Mouse (Mus musculus): ENCODE data around the gene Dnajb12. TPM values are rescaled to one million over a fixed set of nuclear protein-coding genes. Genes with fewer than 3 reads are reported as not detected.

Gene Dnajb12
- 26.6 and 27.6 TPM in 2 replicates for polyA plus RNA-seq (2015; fragmentation: Nextera tagmentation; extraction: Ambion mirVana)

- Histone ChIP-seq H3K36me3 (ENCODE audit: control insufficient read depth, insufficient read depth, low read length) (no peaks in the 10 kb centered on the region), H3K9me3 (ENCODE audit: control insufficient read depth, low read length) (no peaks in the 10 kb centered on the region), H3K4me3 (ENCODE audit: low read length) (peak within 1 kb of the TSS; percentile 94), H3K4me2 (ENCODE audit: low read depth, low read length) (peak within 1 kb of the TSS; percentile 91), H3K27ac (ENCODE audit: low read length) (peak within 1 kb of the TSS; percentile 100), H3K9ac (ENCODE audit: low read depth, low read length) (peak within 1 kb of the TSS; percentile 98), H3K27me3 (replicated peaks; ENCODE audit: control insufficient read depth, insufficient read depth, low read length) (no peaks in the 10 kb centered on the region), H3K4me1 (ENCODE audit: control insufficient read depth, insufficient read depth, low read length) (peaks cover 19% of the 10 kb centered on the region)
- peak; percentile 90 for ATAC-seq
- under 1% methylated on average over 78 of the region's 80 CpGs for WGBS
Measured at GRCm38 (mm10) chr10:59879255-59880028, at the start of gene Dnajb12. Gene Dnajb12, plus strand, starts transcription at chr10:59879556.

DNA sequence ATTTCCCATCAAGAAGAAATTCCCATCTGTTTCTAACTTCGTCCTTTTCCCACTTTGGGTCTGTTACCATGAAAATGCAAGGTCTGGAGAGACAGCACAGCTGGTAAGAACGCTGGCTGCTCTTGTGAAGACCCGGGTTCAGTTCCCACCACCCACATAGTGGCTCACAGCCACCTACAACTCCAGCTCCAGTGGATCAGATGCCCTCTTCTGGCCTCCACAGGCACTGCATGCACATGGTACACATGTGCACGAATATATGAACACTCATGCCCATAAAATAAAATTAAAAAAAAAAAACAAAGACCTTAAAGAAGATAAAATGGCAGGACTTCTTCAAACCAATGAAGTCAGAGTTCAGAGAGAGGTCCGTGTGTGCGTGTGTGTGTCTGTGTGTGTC lies 49.5 kb upstream of the Dnajb12 start:
- H3K27me3 ChIP-seq (replicated peaks; ENCODE audit: control insufficient read depth, insufficient read depth, low read length) = no peaks in the 10 kb centered on the region
- no peak overlapping the region for H3K9ac ChIP-seq (ENCODE audit: low read depth, low read length)
- no peak overlapping the region for H3K27ac ChIP-seq (ENCODE audit: low read length)
- ATAC-seq = no peak
- no peaks in the 10 kb centered on the region for H3K4me1 ChIP-seq (ENCODE audit: control insufficient read depth, insufficient read depth, low read length)
- H3K4me3 ChIP-seq (ENCODE audit: low read length) = no peak overlapping the region
- peaks cover 8% of the 10 kb centered on the region for H3K36me3 ChIP-seq (ENCODE audit: control insufficient read depth, insufficient read depth, low read length)
- no peak overlapping the region for H3K4me2 ChIP-seq (ENCODE audit: low read depth, low read length)
- WGBS = 94% methylated on average over 6 of the region's 6 CpGs
- no peaks in the 10 kb centered on the region for H3K9me3 ChIP-seq (ENCODE audit: control insufficient read depth, low read length)

GRCm38 (mm10) chr10:59831950-59832349 lies 47.4 kb upstream of the Dnajb12 start:
- Histone ChIP-seq H3K4me2 (ENCODE audit: low read depth, low read length) (no peak overlapping the region), H3K27me3 (replicated peaks; ENCODE audit: control insufficient read depth, insufficient read depth, low read length) (no peaks in the 10 kb centered on the region), H3K36me3 (ENCODE audit: control insufficient read depth, insufficient read depth, low read length) (peaks cover 8% of the 10 kb centered on the region), H3K27ac (ENCODE audit: low read length) (no peak overlapping the region), H3K4me3 (ENCODE audit: low read length) (no peak overlapping the region), H3K4me1 (ENCODE audit: control insufficient read depth, insufficient read depth, low read length) (no peaks in the 10 kb centered on the region), H3K9me3 (ENCODE audit: control insufficient read depth, low read length) (no peaks in the 10 kb centered on the region), H3K9ac (ENCODE audit: low read depth, low read length) (no peak overlapping the region)
- 68% methylated on average over 7 of the region's 7 CpGs for WGBS
- ATAC-seq = no peak

- H3K4me2 ChIP-seq (ENCODE audit: low read depth, low read length) = no peak overlapping the region
- H3K4me1 ChIP-seq (ENCODE audit: control insufficient read depth, insufficient read depth, low read length) = no peaks in the 10 kb centered on the region
- H3K27ac ChIP-seq (ENCODE audit: low read length) = no peak overlapping the region
- H3K4me3 ChIP-seq (ENCODE audit: low read length) = no peak overlapping the region
- 80% methylated on average over 14 of the region's 14 CpGs for WGBS
- H3K9ac ChIP-seq (ENCODE audit: low read depth, low read length) = no peak overlapping the region
- ATAC-seq = no peak
- no peaks in the 10 kb centered on the region for H3K27me3 ChIP-seq (replicated peaks; ENCODE audit: control insufficient read depth, insufficient read depth, low read length)
- no peaks in the 10 kb centered on the region for H3K9me3 ChIP-seq (ENCODE audit: control insufficient read depth, low read length)
- H3K36me3 ChIP-seq (ENCODE audit: control insufficient read depth, insufficient read depth, low read length) = no peaks in the 10 kb centered on the region
Measured at GRCm38 (mm10) chr10:59835301-59836155, 43.8 kb upstream of the Dnajb12 start.

DNA sequence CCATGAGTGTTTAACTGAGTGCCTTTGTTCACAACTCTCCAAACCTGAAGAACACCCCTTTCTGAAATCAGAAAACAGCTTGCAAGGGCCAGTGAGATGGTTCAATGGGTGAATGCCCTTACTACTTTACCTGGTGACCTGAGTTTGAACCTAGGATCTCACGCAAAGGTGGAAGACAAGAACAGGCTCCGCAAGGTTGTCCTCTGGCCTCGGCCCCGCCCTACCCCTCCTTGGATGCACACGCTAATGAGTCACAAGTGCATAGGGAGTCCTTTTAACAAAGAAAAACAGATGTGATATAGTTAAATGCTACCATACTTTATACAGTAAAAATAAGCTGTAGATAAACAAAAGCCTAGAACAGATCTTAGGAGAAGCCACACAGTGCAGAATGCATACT lies 41.9 kb upstream of the Dnajb12 start:
- H3K9me3 ChIP-seq (ENCODE audit: control insufficient read depth, low read length) = no peaks in the 10 kb centered on the region
- H3K27me3 ChIP-seq (replicated peaks; ENCODE audit: control insufficient read depth, insufficient read depth, low read length) = no peaks in the 10 kb centered on the region
- ATAC-seq = peak; percentile 52; the same call in 1 of the 2 replicates
- 72% methylated on average over 5 of the region's 5 CpGs for WGBS
- no peaks in the 10 kb centered on the region for H3K36me3 ChIP-seq (ENCODE audit: control insufficient read depth, insufficient read depth, low read length)
- H3K27ac ChIP-seq (ENCODE audit: low read length) = no peak overlapping the region
- H3K4me2 ChIP-seq (ENCODE audit: low read depth, low read length) = no peak overlapping the region
- no peaks in the 10 kb centered on the region for H3K4me1 ChIP-seq (ENCODE audit: control insufficient read depth, insufficient read depth, low read length)
- H3K4me3 ChIP-seq (ENCODE audit: low read length) = no peak overlapping the region
- H3K9ac ChIP-seq (ENCODE audit: low read depth, low read length) = no peak overlapping the region

DNA sequence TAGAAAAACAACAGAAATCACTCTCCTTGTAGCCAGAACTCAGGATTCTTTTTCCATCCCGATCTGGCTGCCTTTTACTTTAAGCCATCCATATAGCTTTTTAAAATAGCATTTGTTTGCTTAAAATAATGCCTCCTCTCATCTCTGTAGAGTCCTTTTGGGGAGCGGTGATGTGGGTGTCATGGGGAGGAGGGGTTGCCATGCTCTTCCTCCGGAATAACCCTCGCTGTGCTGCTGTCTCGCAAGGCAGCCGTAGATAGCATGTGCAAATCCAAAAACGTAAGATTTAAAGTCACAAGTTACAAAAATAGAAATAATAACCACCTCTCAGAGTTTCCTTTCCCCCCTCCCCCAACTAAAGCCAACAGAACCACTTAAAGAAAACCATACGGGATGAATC lies 37.9 kb upstream of the Dnajb12 start:
- ATAC-seq = no peak
- WGBS = 92% methylated on average over 8 of the region's 8 CpGs
- Histone ChIP-seq H3K27ac (ENCODE audit: low read length) (no peak overlapping the region), H3K36me3 (ENCODE audit: control insufficient read depth, insufficient read depth, low read length) (no peaks in the 10 kb centered on the region), H3K4me1 (ENCODE audit: control insufficient read depth, insufficient read depth, low read length) (peaks cover 3% of the 10 kb centered on the region; the same call in 1 of the 2 replicates), H3K27me3 (replicated peaks; ENCODE audit: control insufficient read depth, insufficient read depth, low read length) (no peaks in the 10 kb centered on the region), H3K9ac (ENCODE audit: low read depth, low read length) (no peak overlapping the region), H3K4me3 (ENCODE audit: low read length) (no peak overlapping the region), H3K9me3 (ENCODE audit: control insufficient read depth, low read length) (no peaks in the 10 kb centered on the region), H3K4me2 (ENCODE audit: low read depth, low read length) (no peak overlapping the region)

DNA sequence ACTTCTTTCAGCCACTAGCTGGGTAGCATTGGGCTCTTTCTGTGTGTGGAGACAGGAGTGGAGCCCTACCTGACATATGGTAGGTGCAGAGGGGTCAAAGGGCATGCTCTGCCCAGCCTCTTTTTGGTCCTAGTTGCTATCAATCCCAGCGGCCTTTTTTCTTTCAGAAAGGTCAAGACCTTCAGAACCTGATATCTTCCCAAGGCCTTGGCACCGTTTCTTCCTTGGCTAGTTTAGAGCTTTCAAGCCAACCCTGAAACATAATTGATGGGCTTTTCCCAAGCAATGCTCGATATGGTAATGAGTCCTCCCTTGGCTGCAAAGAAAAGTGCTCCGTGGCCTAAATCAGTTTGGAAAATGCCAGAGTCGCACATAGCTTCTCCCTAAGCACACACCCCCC lies 36.2 kb upstream of the Dnajb12 start:
- Histone ChIP-seq H3K9me3 (ENCODE audit: control insufficient read depth, low read length) (no peaks in the 10 kb centered on the region), H3K4me1 (ENCODE audit: control insufficient read depth, insufficient read depth, low read length) (peaks cover 3% of the 10 kb centered on the region; the same call in 1 of the 2 replicates), H3K36me3 (ENCODE audit: control insufficient read depth, insufficient read depth, low read length) (no peaks in the 10 kb centered on the region), H3K27me3 (replicated peaks; ENCODE audit: control insufficient read depth, insufficient read depth, low read length) (no peaks in the 10 kb centered on the region), H3K27ac (ENCODE audit: low read length) (no peak overlapping the region), H3K9ac (ENCODE audit: low read depth, low read length) (no peak overlapping the region), H3K4me3 (ENCODE audit: low read length) (no peak overlapping the region), H3K4me2 (ENCODE audit: low read depth, low read length) (no peak overlapping the region)
- no peak for ATAC-seq
- 47% methylated on average over 5 of the region's 5 CpGs for WGBS

DNA sequence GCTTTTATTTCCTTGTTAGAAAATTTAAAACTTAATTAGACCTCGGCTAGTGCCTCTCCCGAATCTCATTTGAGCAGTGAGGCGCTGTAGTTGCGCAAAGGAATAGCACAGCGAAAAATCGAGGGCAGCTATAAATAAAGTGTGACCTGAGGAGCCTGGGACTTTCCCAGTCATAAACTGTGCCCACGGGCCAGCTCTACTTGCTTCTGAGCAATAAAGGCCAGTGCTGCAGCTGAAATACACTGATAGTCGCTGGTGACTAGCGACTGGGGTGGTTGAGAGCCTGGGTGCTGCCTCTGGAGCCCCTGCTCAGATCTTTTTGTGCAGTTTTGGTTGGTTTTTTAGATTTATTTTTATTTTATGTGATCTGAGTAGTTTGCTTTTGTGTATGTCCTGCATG lies 34.7 kb upstream of the Dnajb12 start:
- Histone ChIP-seq H3K9me3 (ENCODE audit: control insufficient read depth, low read length) (no peaks in the 10 kb centered on the region), H3K4me2 (ENCODE audit: low read depth, low read length) (no peak overlapping the region), H3K4me3 (ENCODE audit: low read length) (no peak overlapping the region), H3K27me3 (replicated peaks; ENCODE audit: control insufficient read depth, insufficient read depth, low read length) (no peaks in the 10 kb centered on the region), H3K36me3 (ENCODE audit: control insufficient read depth, insufficient read depth, low read length) (no peaks in the 10 kb centered on the region), H3K9ac (ENCODE audit: low read depth, low read length) (no peak overlapping the region), H3K4me1 (ENCODE audit: control insufficient read depth, insufficient read depth, low read length) (peaks cover 3% of the 10 kb centered on the region; the same call in 1 of the 2 replicates), H3K27ac (ENCODE audit: low read length) (no peak overlapping the region)
- peak; percentile 73; the same call in 1 of the 2 replicates for ATAC-seq
- 47% methylated on average over 9 of the region's 9 CpGs for WGBS

DNA sequence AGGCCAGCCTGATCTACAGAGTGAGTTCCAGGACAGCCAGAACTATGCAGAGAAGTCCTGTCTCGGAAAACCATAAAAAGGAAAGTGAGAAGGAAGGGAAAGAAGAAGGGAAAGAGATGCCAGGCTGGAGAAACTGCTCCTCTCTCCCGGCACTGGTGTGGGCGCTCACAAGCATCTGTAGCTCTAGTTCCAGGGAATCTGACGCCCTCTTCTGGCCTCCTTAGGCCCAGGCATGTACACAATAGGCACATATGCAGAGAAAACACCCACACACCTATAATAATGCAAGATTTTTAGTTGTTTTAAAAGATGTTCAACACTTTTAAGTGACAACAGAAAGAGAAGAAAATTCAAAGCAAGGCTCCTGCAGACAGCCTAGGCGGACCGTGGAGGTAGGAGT lies 32.9 kb upstream of the Dnajb12 start:
- no peak for ATAC-seq
- H3K36me3 ChIP-seq (ENCODE audit: control insufficient read depth, insufficient read depth, low read length) = no peaks in the 10 kb centered on the region
- no peak overlapping the region for H3K9ac ChIP-seq (ENCODE audit: low read depth, low read length)
- H3K27me3 ChIP-seq (replicated peaks; ENCODE audit: control insufficient read depth, insufficient read depth, low read length) = no peaks in the 10 kb centered on the region
- no peak overlapping the region for H3K4me3 ChIP-seq (ENCODE audit: low read length)
- H3K4me2 ChIP-seq (ENCODE audit: low read depth, low read length) = no peak overlapping the region
- H3K4me1 ChIP-seq (ENCODE audit: control insufficient read depth, insufficient read depth, low read length) = peaks cover 3% of the 10 kb centered on the region; the same call in 1 of the 2 replicates
- no peak overlapping the region for H3K27ac ChIP-seq (ENCODE audit: low read length)
- 77% methylated on average over 6 of the region's 6 CpGs for WGBS
- no peaks in the 10 kb centered on the region for H3K9me3 ChIP-seq (ENCODE audit: control insufficient read depth, low read length)
